Mouse (Mus musculus) ES-Bruce4 (cell line): ENCODE results near the gene Lrrc8c.

Experiments
- CTCF ChIP-seq: IDR thresholded peaks from one replicate; pipeline ENCODE4 v1.8.1; 2011; ENCODE audit warnings: low read depth, low read length
- EP300 ChIP-seq: IDR thresholded peaks from 2 replicates; pipeline ENCODE4 v1.6.1; 2011; ENCODE audit warnings: low read depth, low read length; ENCODE audit not compliant: insufficient read depth
- POLR2A ChIP-seq: IDR thresholded peaks from one replicate; pipeline ENCODE4 v1.8.1; 2011; ENCODE audit warnings: low read length; ENCODE audit not compliant: insufficient read depth

GRCm38 (mm10) chr5:105541051-105541450 is 21.9 kb downstream of the Lrrc8c start:
- no peak for TF ChIP-seq CTCF
- TF ChIP-seq POLR2A = no peak
- no peak for TF ChIP-seq EP300
